Mouse (Mus musculus): ENCODE measurements at regions not wholly inside any gene's neighbourhood (a gene's known extent, or its start where the extent isn't known, plus 50 kb on each side); places are given as distances from the start of the nearest gene placed in this dataset.
A peak's percentile ranks its signal among the peaks of the same experiment; 100 is the strongest.

GRCm38 (mm10) chr13:119231556-119231955, 196.8 kb upstream of the Paip1 start:
- Histone ChIP-seq H3K4me1 (replicated peaks) (peaks cover 34% of the 10 kb centered on the region), H3K4me2 (no peak overlapping the region; the same call in 1 of the 2 replicates), H3K36me3 (no peaks in the 10 kb centered on the region), H3K27me3 (no peaks in the 10 kb centered on the region), H3K4me3 (replicated peaks) (no peak overlapping the region), H3K9ac (no peak overlapping the region), H3K27ac (peak overlapping the region; percentile 93), H3K9me3 (replicated peaks) (no peaks in the 10 kb centered on the region)
- 79% methylated on average over 11 of the region's 11 CpGs for WGBS (ENCODE audit: insufficient replicate concordance)
- no peak for DNase-seq
- no peak for ATAC-seq (ENCODE audit: low read depth)

GRCm38 (mm10) chr13:119232100-119233029, 196.0 kb upstream of the Paip1 start:
- H3K4me3 ChIP-seq (replicated peaks) = peak overlapping the region; percentile 29; the same call in 1 of the 2 replicates
- no peaks in the 10 kb centered on the region for H3K36me3 ChIP-seq
- peak; percentile 97 for ATAC-seq (ENCODE audit: low read depth)
- no peaks in the 10 kb centered on the region for H3K27me3 ChIP-seq
- peaks cover 34% of the 10 kb centered on the region for H3K4me1 ChIP-seq (replicated peaks)
- H3K27ac ChIP-seq = peak overlapping the region; percentile 93
- no peaks in the 10 kb centered on the region for H3K9me3 ChIP-seq (replicated peaks)
- 25% methylated on average over 8 of the region's 8 CpGs for WGBS (ENCODE audit: insufficient replicate concordance)
- peak overlapping the region; percentile 54 for H3K4me2 ChIP-seq
- peak; percentile 76 for DNase-seq
- H3K9ac ChIP-seq = peak overlapping the region; percentile 59

GRCm38 (mm10) chr13:119233030-119233385, 195.4 kb upstream of the Paip1 start:
- DNase-seq = no peak

GRCm38 (mm10) chr13:119233869-119234268, 194.5 kb upstream of the Paip1 start:
- H3K4me1 ChIP-seq (replicated peaks) = peaks cover 34% of the 10 kb centered on the region
- H3K27me3 ChIP-seq = no peaks in the 10 kb centered on the region
- DNase-seq = no peak
- no peak overlapping the region for H3K4me3 ChIP-seq (replicated peaks)
- ATAC-seq (ENCODE audit: low read depth) = no peak
- H3K27ac ChIP-seq = peak overlapping the region; percentile 93
- H3K9ac ChIP-seq = no peak overlapping the region
- no peaks in the 10 kb centered on the region for H3K36me3 ChIP-seq
- WGBS (ENCODE audit: insufficient replicate concordance) = 65% methylated on average over 3 of the region's 3 CpGs
- H3K4me2 ChIP-seq = no peak overlapping the region
- H3K9me3 ChIP-seq (replicated peaks) = no peaks in the 10 kb centered on the region

More at GRCm38 (mm10) chr13:119233030-119233385, 195.4 kb upstream of the Paip1 start:
- H3K27me3 ChIP-seq = no peaks in the 10 kb centered on the region
- no peaks in the 10 kb centered on the region for H3K9me3 ChIP-seq (replicated peaks)
- no peak overlapping the region for H3K4me3 ChIP-seq (replicated peaks)
- 79% methylated on average over 4 of the region's 4 CpGs for WGBS (ENCODE audit: insufficient replicate concordance)
- peak overlapping the region; percentile 58 for H3K9ac ChIP-seq
- H3K36me3 ChIP-seq = no peaks in the 10 kb centered on the region
- H3K4me1 ChIP-seq (replicated peaks) = peaks cover 34% of the 10 kb centered on the region
- peak overlapping the region; percentile 54 for H3K4me2 ChIP-seq
- ATAC-seq (ENCODE audit: low read depth) = peak; percentile 43
- peak overlapping the region; percentile 93 for H3K27ac ChIP-seq

- ATAC-seq (ENCODE audit: low read depth) (peak; percentile 56; the same call in 1 of the 2 replicates), DNase-seq (no peak)
- whole genome bisulfite sequencing (ENCODE audit: insufficient replicate concordance) = 15% methylated on average over 3 of the region's 3 CpGs
- H3K27ac ChIP-seq = peak overlapping the region; percentile 40; the same call in 1 of the 2 replicates
- H3K4me2 ChIP-seq = no peak overlapping the region
- peaks cover 14% of the 10 kb centered on the region for H3K4me1 ChIP-seq (replicated peaks)
- H3K4me3 ChIP-seq (replicated peaks) = no peak overlapping the region
- H3K9ac ChIP-seq = no peak overlapping the region
- no peaks in the 10 kb centered on the region for H3K27me3 ChIP-seq
- no peaks in the 10 kb centered on the region for H3K36me3 ChIP-seq
- H3K9me3 ChIP-seq (replicated peaks) = no peaks in the 10 kb centered on the region
Measured at GRCm38 (mm10) chr13:119242358-119242757, 186.0 kb upstream of the Paip1 start.

- Histone ChIP-seq H3K4me3 (replicated peaks) (no peak overlapping the region), H3K4me1 (replicated peaks) (peaks cover 8% of the 10 kb centered on the region), H3K4me2 (no peak overlapping the region), H3K36me3 (no peaks in the 10 kb centered on the region), H3K27ac (no peak overlapping the region), H3K27me3 (no peaks in the 10 kb centered on the region), H3K9ac (no peak overlapping the region), H3K9me3 (replicated peaks) (no peaks in the 10 kb centered on the region)
- DNase-seq (no peak), ATAC-seq (ENCODE audit: low read depth) (no peak)
- WGBS (ENCODE audit: insufficient replicate concordance) = 70% methylated on average over 2 of the region's 2 CpGs
Measured at GRCm38 (mm10) chr13:119247101-119247500, 181.3 kb upstream of the Paip1 start.

GRCm38 (mm10) chr13:119252006-119252405, 176.4 kb upstream of the Paip1 start:
- 68% methylated on average over 2 of the region's 2 CpGs for WGBS (ENCODE audit: insufficient replicate concordance)
- no peak for ATAC-seq (ENCODE audit: low read depth)

GRCm38 (mm10) chr13:119256350-119256749, 172.1 kb upstream of the Paip1 start:
- WGBS (ENCODE audit: insufficient replicate concordance) = 45% methylated on average over 6 of the region's 6 CpGs
- H3K27ac ChIP-seq = no peak overlapping the region
- H3K4me1 ChIP-seq (replicated peaks) = no peaks in the 10 kb centered on the region
- H3K9ac ChIP-seq = no peak overlapping the region
- H3K4me3 ChIP-seq (replicated peaks) = no peak overlapping the region
- no peaks in the 10 kb centered on the region for H3K27me3 ChIP-seq
- H3K9me3 ChIP-seq (replicated peaks) = no peaks in the 10 kb centered on the region
- H3K36me3 ChIP-seq = no peaks in the 10 kb centered on the region
- DNase-seq (no peak), ATAC-seq (ENCODE audit: low read depth) (no peak)
- no peak overlapping the region for H3K4me2 ChIP-seq

More at GRCm38 (mm10) chr13:119252006-119252405, 176.4 kb upstream of the Paip1 start:
- H3K4me1 ChIP-seq (replicated peaks) = no peaks in the 10 kb centered on the region
- no peaks in the 10 kb centered on the region for H3K27me3 ChIP-seq
- no peak overlapping the region for H3K4me3 ChIP-seq (replicated peaks)
- H3K4me2 ChIP-seq = no peak overlapping the region
- H3K36me3 ChIP-seq = no peaks in the 10 kb centered on the region
- H3K27ac ChIP-seq = no peak overlapping the region
- H3K9me3 ChIP-seq (replicated peaks) = no peaks in the 10 kb centered on the region
- no peak for DNase-seq
- H3K9ac ChIP-seq = no peak overlapping the region

GRCm38 (mm10) chr13:119258515-119258914, 169.9 kb upstream of the Paip1 start:
- Histone ChIP-seq H3K27ac (no peak overlapping the region), H3K36me3 (no peaks in the 10 kb centered on the region), H3K4me3 (replicated peaks) (no peak overlapping the region), H3K27me3 (no peaks in the 10 kb centered on the region), H3K4me2 (no peak overlapping the region), H3K9me3 (replicated peaks) (no peaks in the 10 kb centered on the region), H3K4me1 (replicated peaks) (no peaks in the 10 kb centered on the region), H3K9ac (no peak overlapping the region)
- WGBS (ENCODE audit: insufficient replicate concordance) = 42% methylated on average over 9 of the region's 9 CpGs
- DNase-seq (peak; percentile 39), ATAC-seq (ENCODE audit: low read depth) (peak; percentile 90)

- Histone ChIP-seq H3K27me3 (no peaks in the 10 kb centered on the region), H3K4me3 (replicated peaks) (no peak overlapping the region), H3K9ac (no peak overlapping the region), H3K9me3 (replicated peaks) (no peaks in the 10 kb centered on the region), H3K27ac (no peak overlapping the region), H3K36me3 (no peaks in the 10 kb centered on the region), H3K4me2 (no peak overlapping the region), H3K4me1 (replicated peaks) (no peaks in the 10 kb centered on the region)
- WGBS (ENCODE audit: insufficient replicate concordance) = 41% methylated on average over 2 of the region's 2 CpGs
- ATAC-seq (ENCODE audit: low read depth) (no peak), DNase-seq (no peak)
Measured at GRCm38 (mm10) chr13:119263561-119263960, 164.8 kb upstream of the Paip1 start.

- H3K4me1 ChIP-seq (replicated peaks) = no peaks in the 10 kb centered on the region
- H3K9me3 ChIP-seq (replicated peaks) = no peaks in the 10 kb centered on the region
- H3K4me3 ChIP-seq (replicated peaks) = no peak overlapping the region
- H3K36me3 ChIP-seq = no peaks in the 10 kb centered on the region
- no peak overlapping the region for H3K9ac ChIP-seq
- DNase-seq (no peak), ATAC-seq (ENCODE audit: low read depth) (no peak)
- WGBS (ENCODE audit: insufficient replicate concordance) = 68% methylated on average over 4 of the region's 4 CpGs
- H3K27ac ChIP-seq = no peak overlapping the region
- H3K27me3 ChIP-seq = no peaks in the 10 kb centered on the region
- no peak overlapping the region for H3K4me2 ChIP-seq
Measured at GRCm38 (mm10) chr13:119267608-119268300, 160.6 kb upstream of the Paip1 start.
